Mouse (Mus musculus) urinary bladder, postnatal 14 days (tissue): ENCODE results near the gene Snx8.

Source experiments
- DNase-seq: peaks from one replicate; pipeline ENCODE4 v3.0.0; 2021; ENCODE audit warnings: low spot score

The Snx8 gene

GRCm38 (mm10) chr5:140345244-140345643, 43.8 kb downstream of the Snx8 start:
- DNase-seq: no peak

GRCm38 (mm10) chr5:140342880-140343279, 46.2 kb downstream of the Snx8 start:
- DNase-seq: no peak

GRCm38 (mm10) chr5:140339836-140340235, 49.2 kb downstream of the Snx8 start:
- DNase-seq: no peak

GRCm38 (mm10) chr5:140338779-140339178, 50.3 kb downstream of the Snx8 start:
- DNase-seq: no peak

- DNase-seq: peak; percentile 29
Measured at GRCm38 (mm10) chr5:140336680-140337079, 52.4 kb downstream of the Snx8 start.

- DNase-seq: no peak
Measured at GRCm38 (mm10) chr5:140333631-140334030, 55.4 kb downstream of the Snx8 start.

GRCm38 (mm10) chr5:140332519-140332918, 56.5 kb downstream of the Snx8 start:
- peak; percentile 38 for DNase-seq

GRCm38 (mm10) chr5:140331615-140332512, 57.2 kb downstream of the Snx8 start, which contains the start of gene Mrm2:
Gene Mrm2 (minus strand): TSS chr5:140331898.
- peak; percentile 85 for DNase-seq

- no peak for DNase-seq
Measured at GRCm38 (mm10) chr5:140324058-140324457, 65.0 kb downstream of the Snx8 start.

- DNase-seq: no peak
Measured at GRCm38 (mm10) chr5:140321756-140322575, 67.1 kb downstream of the Snx8 start.

- peak; percentile 95 for DNase-seq
Measured at GRCm38 (mm10) chr5:140321042-140321755, 67.9 kb downstream of the Snx8 start, which contains the start of the genes Mad1l1 and Nudt1. Gene Mad1l1 (minus strand): TSS chr5:140321552. Gene Nudt1 (plus strand): TSS chr5:140321656.

GRCm38 (mm10) chr5:140316716-140317115, 72.3 kb downstream of the Snx8 start:
- DNase-seq: no peak

GRCm38 (mm10) chr5:140307602-140308001, 81.5 kb downstream of the Snx8 start:
- no peak for DNase-seq

- no peak for DNase-seq
Measured at GRCm38 (mm10) chr5:140306016-140306415, 83.0 kb downstream of the Snx8 start.

- no peak for DNase-seq
Measured at GRCm38 (mm10) chr5:140298291-140298690, 90.8 kb downstream of the Snx8 start.

- peak; percentile 52 for DNase-seq
Measured at GRCm38 (mm10) chr5:140292152-140292551, 96.9 kb downstream of the Snx8 start.
